Mouse (Mus musculus): ENCODE data around the gene Emp1.

DNA sequence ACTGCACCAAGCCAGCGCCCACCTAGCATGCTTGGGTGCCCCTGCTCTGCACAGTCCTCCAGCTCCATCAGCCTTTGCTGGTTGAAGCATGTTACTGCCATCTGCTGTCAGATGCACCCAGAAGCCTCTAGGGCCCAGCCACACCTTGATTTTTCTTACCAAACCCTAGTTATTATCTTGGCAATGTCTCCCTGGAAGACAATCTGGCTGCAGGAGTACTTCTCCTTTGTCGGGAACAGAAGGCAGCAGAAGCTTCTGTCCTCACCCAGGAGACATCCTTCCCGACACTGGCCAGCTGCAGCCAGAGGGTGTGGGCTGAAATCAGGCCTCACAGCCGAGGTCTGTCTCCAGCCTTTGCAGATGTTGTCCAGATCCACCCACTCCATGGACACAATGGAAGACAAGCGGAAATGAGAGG, 7.2 kb downstream of the Emp1 start:
- TF ChIP-seq CTCF (IDR thresholded peaks at IDR 0.05) = peak; percentile 69
- no peak; the same call in 1 of the 2 replicates for TF ChIP-seq EP300 (IDR thresholded peaks at IDR 0.05)
